Mouse (Mus musculus): ENCODE data around the gene Bcl2l1. TPM values are rescaled to one million over a fixed set of nuclear protein-coding genes. Genes with fewer than 3 reads are reported as not detected.
A peak's percentile ranks its signal among the peaks of the same experiment; 100 is the strongest.

Gene Bcl2l1
- total RNA-seq (2021): 64.3 and 72.4 TPM in 2 replicates
- long read RNA-seq, experiment 1, transcript Bcl2l1-201 (3 exons, 2,417 nt): major isoform, 45 of 110 reads
- long read RNA-seq, experiment 1, transcript Bcl2l1-202 (3 exons, 2,568 nt): minor isoform, 37 of 110 reads
- long read RNA-seq, experiment 1, partial matches to known transcripts: 6 of 110 reads
- long read RNA-seq, experiment 1, other reads (novel, unspliced or antisense): 22 of 110 reads
- long read RNA-seq, experiment 2, transcript Bcl2l1-202 (3 exons, 2,568 nt): major isoform, 25 of 62 reads
- long read RNA-seq, experiment 2, transcript Bcl2l1-201 (3 exons, 2,417 nt): minor isoform, 20 of 62 reads
- long read RNA-seq, experiment 2, partial matches to known transcripts: 3 of 62 reads
- long read RNA-seq, experiment 2, other reads (novel, unspliced or antisense): 14 of 62 reads

GRCm38 (mm10) chr2:152831019-152831878, at the start of gene Bcl2l1:
Gene Bcl2l1, minus strand, starts transcription at chr2:152831728.
- DNase-seq: peak; percentile 99

GRCm38 (mm10) chr2:152880898-152881297, 49.4 kb upstream of the Bcl2l1 start:
- no peak for DNase-seq

GRCm38 (mm10) chr2:152878239-152878638, 46.7 kb upstream of the Bcl2l1 start:
- DNase-seq: no peak

- no peak for DNase-seq
These were observed 31.8 kb upstream of the Bcl2l1 start for GRCm38 (mm10) chr2:152863346-152863745.

- DNase-seq: no peak
These were observed 31.1 kb upstream of the Bcl2l1 start for GRCm38 (mm10) chr2:152862638-152863037.

GRCm38 (mm10) chr2:152861891-152862290, 30.4 kb upstream of the Bcl2l1 start:
- DNase-seq: no peak

GRCm38 (mm10) chr2:152859501-152859900, 28.0 kb upstream of the Bcl2l1 start:
- DNase-seq: no peak

GRCm38 (mm10) chr2:152848466-152848865, 16.9 kb upstream of the Bcl2l1 start:
- DNase-seq: no peak

GRCm38 (mm10) chr2:152847815-152848302, 16.3 kb upstream of the Bcl2l1 start, which contains the start of gene Tpx2:
Gene Tpx2, plus strand, starts transcription at chr2:152847964.
- DNase-seq: peak; percentile 98

- DNase-seq: no peak
These were observed 15.7 kb upstream of the Bcl2l1 start for GRCm38 (mm10) chr2:152847057-152847814.

GRCm38 (mm10) chr2:152842741-152843140, 11.2 kb upstream of the Bcl2l1 start:
- no peak for DNase-seq

GRCm38 (mm10) chr2:152839256-152839655, 7.7 kb upstream of the Bcl2l1 start:
- no peak for DNase-seq

GRCm38 (mm10) chr2:152830021-152830921, 1.3 kb downstream of the Bcl2l1 start:
- peak; percentile 97 for DNase-seq

GRCm38 (mm10) chr2:152829367-152829881, 2.1 kb downstream of the Bcl2l1 start:
- DNase-seq: no peak

- DNase-seq: no peak
These were observed 3.0 kb downstream of the Bcl2l1 start for GRCm38 (mm10) chr2:152828532-152828931.

- no peak for DNase-seq
These were observed 3.5 kb downstream of the Bcl2l1 start for GRCm38 (mm10) chr2:152828011-152828370.

- DNase-seq: no peak
These were observed 4.1 kb downstream of the Bcl2l1 start for GRCm38 (mm10) chr2:152827321-152828010.

GRCm38 (mm10) chr2:152826481-152826880, 5.0 kb downstream of the Bcl2l1 start:
- no peak for DNase-seq

GRCm38 (mm10) chr2:152825713-152826112, 5.8 kb downstream of the Bcl2l1 start:
- no peak for DNase-seq

- DNase-seq: no peak
These were observed 6.3 kb downstream of the Bcl2l1 start for GRCm38 (mm10) chr2:152825168-152825697.
